Mouse (Mus musculus): ENCODE data around the gene Rhog.

Rhog gene

DNA sequence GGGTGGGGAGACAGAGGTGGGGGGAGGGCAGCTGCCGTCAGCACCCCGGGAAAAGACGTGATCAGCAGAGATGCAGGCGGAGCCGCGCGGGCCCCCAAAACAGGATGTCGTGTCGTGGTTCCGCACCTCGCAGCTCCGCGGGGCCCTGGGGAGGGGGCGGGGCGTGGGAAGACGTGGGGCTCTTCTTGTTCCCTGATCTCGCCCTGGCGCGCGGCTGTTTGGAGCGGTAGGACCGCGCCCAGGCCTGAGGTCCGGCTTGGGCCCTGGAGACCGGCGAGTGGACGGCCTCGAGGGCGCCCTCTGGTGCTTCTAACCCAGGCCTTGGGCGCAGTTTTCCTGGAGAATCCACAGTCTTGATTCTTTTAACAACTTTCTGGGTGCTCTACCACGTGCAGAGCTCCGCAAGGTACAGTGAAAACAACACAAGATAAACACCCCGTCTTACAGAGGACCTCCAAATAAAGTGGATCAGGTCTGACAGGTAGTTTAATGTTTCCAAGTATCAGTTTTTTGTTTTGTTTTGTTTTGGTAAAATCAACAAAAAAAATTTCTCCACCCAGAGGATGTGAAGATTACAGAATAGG, 5.1 kb downstream of the Rhog start:
- DNase-seq (ENCODE audit: low spot score): no peak

DNA sequence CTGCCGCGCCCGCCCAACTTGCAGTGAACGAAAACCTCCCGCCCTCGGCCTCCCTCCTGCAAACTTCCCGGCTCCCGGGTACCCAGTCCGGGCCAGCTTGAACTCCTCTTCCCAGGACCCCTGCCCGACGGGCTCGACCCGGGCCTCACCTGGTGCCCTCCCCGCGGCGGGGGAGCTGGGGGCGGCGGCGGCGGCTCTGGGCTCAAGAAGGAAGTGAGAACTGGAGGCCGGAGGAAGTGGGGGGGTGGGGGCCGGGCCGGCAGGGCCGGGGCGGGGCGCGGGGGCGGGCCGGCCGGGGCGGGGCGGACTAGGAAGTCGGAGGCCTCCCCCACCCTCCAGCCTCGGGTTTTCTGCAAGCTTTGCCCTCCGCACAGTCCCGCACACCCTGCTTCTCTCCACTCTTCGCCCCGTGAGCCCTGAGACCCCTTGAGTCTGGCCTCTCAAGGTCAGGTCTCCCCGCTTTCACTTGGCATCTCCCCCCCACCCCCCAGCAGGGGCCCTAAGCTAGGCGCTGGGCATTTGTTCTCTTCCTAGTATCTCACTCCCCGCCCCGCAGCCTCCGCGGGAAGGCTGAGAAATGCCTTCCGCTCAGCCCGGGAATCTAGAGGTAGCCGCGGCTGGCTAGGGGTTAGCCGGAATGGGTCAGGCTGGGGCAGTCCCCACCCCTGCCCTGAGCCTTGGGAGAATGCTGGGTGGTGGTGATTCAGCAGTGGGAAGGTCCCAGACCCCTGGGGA, 5.8 kb downstream of the Rhog start:
- peak; percentile 77 for DNase-seq (ENCODE audit: low spot score)

DNA sequence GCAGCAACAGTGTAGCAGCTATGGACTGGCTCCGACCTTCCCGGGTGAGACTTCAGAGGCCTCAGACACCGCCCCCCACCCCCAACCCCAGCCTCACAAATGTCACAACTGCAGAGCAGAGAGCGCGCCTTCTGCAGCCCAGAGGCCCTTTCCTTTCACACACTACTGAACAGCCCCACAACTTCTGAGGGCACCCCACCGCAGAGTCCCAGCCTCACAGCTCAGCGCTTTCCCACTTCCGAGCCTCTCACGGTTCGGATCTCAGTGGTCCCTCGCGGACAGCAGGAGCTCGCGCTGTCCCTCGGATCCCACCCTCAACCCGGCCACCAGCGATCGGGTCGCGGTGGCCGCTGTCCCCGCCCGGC, 6.3 kb downstream of the Rhog start:
- no peak for DNase-seq (ENCODE audit: low spot score)

DNA sequence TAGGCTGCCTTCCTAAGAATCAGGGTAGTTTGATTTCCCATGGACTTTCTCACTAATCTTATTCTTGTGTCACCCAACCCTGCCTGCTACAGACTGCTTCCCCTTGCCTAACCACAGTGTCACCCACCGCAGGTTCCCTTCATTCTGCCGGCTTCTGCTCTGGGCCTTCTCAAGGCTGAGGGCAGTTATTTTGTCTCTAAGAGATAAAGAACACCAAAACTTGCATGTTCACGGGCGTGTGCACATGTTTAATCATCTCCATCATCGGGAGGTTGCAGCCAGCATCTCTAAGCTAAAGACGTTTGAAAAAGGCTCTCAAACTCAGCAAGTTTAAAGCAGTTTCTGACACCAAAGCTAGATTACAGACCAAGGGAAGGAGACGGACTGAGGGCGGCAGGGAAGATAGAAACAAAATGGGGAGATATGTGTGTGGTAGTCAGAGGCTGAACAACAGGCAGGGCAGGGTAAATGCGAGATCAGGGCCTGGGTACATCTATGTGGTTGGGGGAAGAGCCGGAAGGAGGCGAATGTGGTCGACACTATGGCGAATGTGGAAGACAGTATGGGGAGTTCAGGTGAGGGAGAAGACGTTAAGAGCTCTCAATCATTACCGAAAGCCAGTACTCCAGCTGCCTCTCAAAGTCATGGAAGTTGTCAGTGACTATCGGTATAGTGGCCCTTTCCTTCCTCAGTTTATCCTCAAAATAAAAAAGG, 7.0 kb downstream of the Rhog start:
- DNase-seq (ENCODE audit: low spot score): no peak

GRCm38 (mm10) chr7:102246956-102247797, 8.7 kb downstream of the Rhog start:
- no peak for DNase-seq (ENCODE audit: low spot score)

GRCm38 (mm10) chr7:102246265-102246664, 9.6 kb downstream of the Rhog start:
- no peak for DNase-seq (ENCODE audit: low spot score)

DNA sequence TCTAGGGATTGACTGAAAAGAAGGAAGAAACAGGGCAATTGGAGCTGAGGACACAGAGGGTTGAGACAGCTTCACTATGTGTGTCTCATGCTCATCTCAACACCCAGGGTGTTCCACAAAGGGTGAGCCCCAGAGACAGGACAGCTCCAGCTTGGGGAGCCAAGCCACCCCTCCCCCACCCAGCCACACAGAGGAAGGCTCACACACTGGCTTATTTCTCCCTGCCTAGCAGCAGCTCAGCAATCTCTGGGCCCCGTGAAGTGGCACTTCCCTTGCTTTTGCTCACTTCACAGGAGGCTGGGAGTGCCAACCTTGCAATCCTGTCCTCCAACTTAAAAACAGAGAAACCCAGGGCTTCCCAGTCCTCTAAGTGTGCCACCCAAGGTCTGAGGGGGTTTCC, 10.1 kb downstream of the Rhog start:
- no peak for DNase-seq (ENCODE audit: low spot score)

- DNase-seq (ENCODE audit: low spot score): no peak
These were observed 10.9 kb downstream of the Rhog start for GRCm38 (mm10) chr7:102244782-102245535.

GRCm38 (mm10) chr7:102243870-102244269, 12.0 kb downstream of the Rhog start:
- DNase-seq (ENCODE audit: low spot score): no peak

DNA sequence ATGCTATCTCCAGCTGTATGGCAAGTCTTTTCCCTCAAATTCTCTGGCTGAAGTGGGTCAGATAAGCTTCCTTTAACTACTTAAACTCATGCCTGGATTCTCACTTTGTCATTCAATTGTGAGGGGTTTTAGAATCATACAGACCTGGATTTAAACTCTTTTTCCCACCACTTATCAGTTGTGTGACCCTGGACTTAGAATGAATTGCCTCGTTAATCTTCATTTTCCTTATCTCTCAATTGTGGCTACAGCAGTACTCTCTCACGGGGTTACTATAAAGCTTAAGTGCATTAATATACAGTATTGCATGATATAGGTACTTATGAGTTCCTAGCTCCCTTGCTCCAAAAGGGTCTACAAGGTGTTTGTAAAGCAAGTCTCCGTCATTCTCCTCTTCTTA, 12.9 kb downstream of the Rhog start:
- DNase-seq (ENCODE audit: low spot score): no peak

DNA sequence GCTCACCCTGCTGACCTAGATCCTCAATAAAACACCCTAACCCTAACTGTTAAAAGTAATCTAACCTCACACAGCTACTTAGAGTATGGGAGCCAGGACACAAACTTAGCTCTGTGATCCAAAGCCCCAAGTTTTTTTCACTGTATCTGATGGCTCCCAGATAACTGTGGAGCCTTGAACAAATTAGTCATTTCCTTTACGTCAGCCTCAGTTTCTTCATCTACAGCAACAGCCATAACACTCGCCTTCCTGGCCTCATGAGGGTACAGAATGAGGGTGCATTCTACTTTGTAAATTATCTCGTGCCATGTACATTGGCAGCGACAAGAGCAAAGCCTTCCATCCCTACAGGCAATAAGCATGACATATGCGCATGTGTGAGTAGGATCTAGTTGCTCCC, 13.5 kb downstream of the Rhog start:
- DNase-seq (ENCODE audit: low spot score): no peak

DNA sequence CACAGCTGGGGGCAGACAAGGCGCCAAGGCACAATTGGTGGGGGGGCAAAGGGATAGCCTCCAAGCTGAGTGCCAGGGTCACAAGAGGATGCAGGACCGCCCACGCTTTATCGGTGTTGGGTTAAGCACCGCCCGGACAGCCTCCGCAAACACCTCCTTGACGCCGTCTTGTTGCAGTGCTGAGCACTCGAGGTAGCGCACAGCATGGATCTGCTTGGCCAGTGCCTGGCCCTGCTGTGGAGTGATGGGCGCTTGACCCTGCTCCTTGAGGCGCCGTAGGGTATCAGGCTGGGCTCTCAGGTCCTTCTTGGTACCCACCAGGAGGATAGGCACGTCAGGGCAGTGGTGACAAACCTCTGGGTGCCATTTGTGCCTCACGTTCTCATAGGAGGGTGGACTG, 16.3 kb downstream of the Rhog start:
- no peak for DNase-seq (ENCODE audit: low spot score)

- DNase-seq (ENCODE audit: low spot score): no peak
These were observed 17.1 kb downstream of the Rhog start for GRCm38 (mm10) chr7:102238686-102239286.

DNA sequence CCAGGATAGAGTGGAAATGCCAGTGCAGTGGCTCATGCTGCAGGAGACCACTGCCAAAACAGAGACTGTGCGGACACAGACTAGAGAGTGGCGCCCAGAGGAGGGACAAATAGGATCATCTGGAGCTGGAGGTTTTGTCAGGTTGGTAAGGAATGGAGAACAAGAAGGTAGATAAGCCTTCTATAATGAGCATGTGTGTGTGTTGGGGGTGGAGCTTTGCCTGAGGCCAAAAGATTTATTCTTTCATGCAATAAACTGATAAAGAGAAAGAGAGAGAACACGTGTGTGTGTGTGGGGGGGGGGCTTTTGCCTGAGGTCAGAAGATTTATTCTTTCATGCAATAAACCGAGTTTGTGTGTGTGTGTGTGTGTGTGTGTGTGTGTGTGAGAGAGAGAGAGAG, 22.8 kb downstream of the Rhog start:
- DNase-seq (ENCODE audit: low spot score): no peak

GRCm38 (mm10) chr7:102229814-102230213, 26.0 kb downstream of the Rhog start:
- DNase-seq (ENCODE audit: low spot score): no peak

DNA sequence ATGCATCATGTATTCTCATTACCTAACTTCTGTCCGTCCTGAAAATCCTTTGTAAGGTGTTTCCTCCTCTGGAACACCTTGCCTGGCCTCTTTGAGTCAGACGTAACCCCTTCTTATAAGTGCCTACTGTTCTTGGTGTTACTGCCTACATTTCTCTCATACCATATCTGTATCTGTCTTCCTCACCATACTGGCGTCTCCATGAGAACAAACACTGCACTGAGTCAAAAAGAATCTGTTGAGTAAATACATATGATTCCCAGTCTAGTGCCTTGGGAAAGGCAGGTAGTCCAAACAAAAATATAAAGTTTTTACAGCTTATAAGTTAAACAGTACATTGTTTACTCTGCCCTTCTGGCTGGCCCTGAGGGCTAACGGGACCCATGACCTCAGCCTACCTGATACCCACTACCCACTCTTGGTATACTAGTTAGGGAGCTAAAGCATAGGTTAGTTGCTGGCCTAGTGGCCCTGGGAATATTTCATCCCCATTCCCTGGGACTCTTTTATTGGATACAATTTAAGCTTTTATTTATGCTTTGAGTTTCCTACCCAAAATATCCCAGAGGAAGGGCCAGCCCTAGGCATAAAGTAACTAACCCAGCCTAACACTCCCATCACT, 27.7 kb downstream of the Rhog start:
- DNase-seq (ENCODE audit: low spot score): no peak

- no peak for DNase-seq (ENCODE audit: low spot score)
These were observed 29.8 kb downstream of the Rhog start for GRCm38 (mm10) chr7:102226051-102226450.

- DNase-seq (ENCODE audit: low spot score): no peak
These were observed 31.7 kb downstream of the Rhog start for GRCm38 (mm10) chr7:102223883-102224738.

- peak; percentile 68 for DNase-seq (ENCODE audit: low spot score)
These were observed 32.9 kb downstream of the Rhog start for GRCm38 (mm10) chr7:102222830-102223556.
